Mouse (Mus musculus) myocyte (in vitro differentiated cells): ENCODE results near the gene Dnm2. TPM values are rescaled to one million over a fixed set of nuclear protein-coding genes. Genes with fewer than 3 reads are reported as not detected.

Source experiments
- H3K27me3 ChIP-seq: one replicate; pipeline ENCODE4 v1.6.1; 2011; ENCODE audit not compliant: control insufficient read depth, insufficient read depth, insufficient read length
- H3K36me3 ChIP-seq: one replicate; pipeline ENCODE4 v1.6.1; 2011; ENCODE audit not compliant: control insufficient read depth, insufficient read depth
- H3K4me2 ChIP-seq: one replicate; pipeline ENCODE4 v1.6.1; 2011; ENCODE audit warnings: low read depth, control low read depth
- H3K4me3 ChIP-seq: one replicate; pipeline ENCODE4 v1.5.1; 2011; ENCODE audit warnings: mild to moderate bottlenecking, control low read depth, moderate library complexity
- H3K79me2 ChIP-seq: one replicate; pipeline ENCODE4 v1.6.1; 2011; ENCODE audit not compliant: control insufficient read depth, insufficient read depth
- H3ac ChIP-seq: one replicate; pipeline ENCODE4 v1.6.1; 2011; ENCODE audit not compliant: control insufficient read depth, insufficient read length
- CEBPB ChIP-seq: IDR thresholded peaks from 2 replicates; pipeline ENCODE4 v1.6.1; 2011; ENCODE audit warnings: mild to moderate bottlenecking, moderate library complexity; ENCODE audit not compliant: poor library complexity, insufficient read depth, severe bottlenecking
- E2F4 ChIP-seq: IDR thresholded peaks from one replicate; pipeline ENCODE4 v1.6.1; 2011; ENCODE audit warnings: mild to moderate bottlenecking, control low read depth, moderate library complexity; ENCODE audit not compliant: insufficient read depth
- MAX ChIP-seq: IDR thresholded peaks from one replicate; pipeline ENCODE4 v1.6.1; 2011; ENCODE audit warnings: low read depth, mild to moderate bottlenecking, control low read depth
- MYOD1 ChIP-seq, 3 experiments: IDR thresholded peaks; one replicate each; pipeline ENCODE4 v1.6.1; 2011; ENCODE audit warnings: control low read depth in 2 of 3, low read depth in 2 of 3, mild to moderate bottlenecking in 2 of 3, moderate library complexity in 1 of 3; ENCODE audit not compliant: insufficient read length in 2 of 3, control insufficient read depth in 1 of 3
- MYOG ChIP-seq, 3 experiments: IDR thresholded peaks; one replicate each; pipeline ENCODE4 v1.6.1; 2011; ENCODE audit warnings: control low read depth in 2 of 3, low read depth in 2 of 3, mild to moderate bottlenecking in 2 of 3; ENCODE audit not compliant: insufficient read length in 2 of 3, control insufficient read depth in 1 of 3, insufficient read depth in 1 of 3
- POLR2A ChIP-seq: IDR thresholded peaks from one replicate; pipeline ENCODE4 v1.6.1; 2011; ENCODE audit warnings: low read depth, mild to moderate bottlenecking, control low read depth, moderate library complexity; ENCODE audit not compliant: insufficient read length
- POLR2AphosphoS2 ChIP-seq: IDR thresholded peaks from one replicate; pipeline ENCODE4 v1.6.1; 2011; ENCODE audit warnings: low read depth, control low read depth; ENCODE audit not compliant: insufficient read length
- REST ChIP-seq: IDR thresholded peaks from one replicate; pipeline ENCODE4 v1.6.1; 2011; ENCODE audit warnings: mild to moderate bottlenecking, control low read depth, moderate library complexity; ENCODE audit not compliant: insufficient read depth, insufficient read length
- SRF ChIP-seq: IDR thresholded peaks from one replicate; pipeline ENCODE4 v1.6.1; 2011; ENCODE audit warnings: low read depth; ENCODE audit not compliant: control insufficient read depth, insufficient read length
- TCF12 ChIP-seq: IDR thresholded peaks from one replicate; pipeline ENCODE4 v1.6.1; 2011; ENCODE audit warnings: mild to moderate bottlenecking, control low read depth; ENCODE audit not compliant: poor library complexity, insufficient read depth, severe bottlenecking
- TCF3 ChIP-seq: IDR thresholded peaks from one replicate; pipeline ENCODE4 v1.6.1; 2011; ENCODE audit warnings: low read depth, control low read depth; ENCODE audit not compliant: insufficient read length
- USF1 ChIP-seq: IDR thresholded peaks from one replicate; pipeline ENCODE4 v1.6.1; 2011; ENCODE audit warnings: low read depth, mild to moderate bottlenecking, control low read depth, moderate library complexity
- polyA plus RNA-seq: library from polyadenylated mRNA; unstranded; fragments of >200 nt; fragmentation: generic; extraction: Trizol; gene quantifications from one replicate; pipeline ENCODE4 v1.2.1, GENCODE M21; 2012; ENCODE audit warnings: missing spikeins

Gene Dnm2
- polyA plus RNA-seq, 1 experiment, result 157 TPM

GRCm38 (mm10) chr9:21427773-21428172 is 3.1 kb downstream of the Dnm2 start:
- Histone ChIP-seq H3K4me3 (no peak overlapping the region), H3K4me2 (peak overlapping the region; percentile 76)
- no peak for TF ChIP-seq TCF12
- TF ChIP-seq REST, result no peak
- TF ChIP-seq MAX, result no peak
- no peak for TF ChIP-seq POLR2A
- TF ChIP-seq CEBPB, result no peak
- no peak for TF ChIP-seq MYOD1 (IDR thresholded peaks at IDR 0.05; ENCODE audit: control insufficient read depth in 1 of 3, insufficient read length in 2 of 3, low read depth in 2 of 3)
- no peak for TF ChIP-seq TCF3
- no peak for TF ChIP-seq SRF
- no peak for TF ChIP-seq MYOG (IDR thresholded peaks at IDR 0.05; ENCODE audit: control insufficient read depth in 1 of 3, insufficient read depth in 1 of 3, insufficient read length in 2 of 3, low read depth in 2 of 3)

GRCm38 (mm10) chr9:21428178-21428577 is 3.5 kb downstream of the Dnm2 start:
- H3K4me2 ChIP-seq, result peak overlapping the region; percentile 76
- H3ac ChIP-seq, result no peak overlapping the region
- no peaks in the 10 kb centered on the region for H3K36me3 ChIP-seq
- no peaks in the 10 kb centered on the region for H3K27me3 ChIP-seq
- H3K4me3 ChIP-seq, result no peak overlapping the region
- no peak for TF ChIP-seq TCF12
- no peak for TF ChIP-seq MYOD1 (IDR thresholded peaks at IDR 0.05; ENCODE audit: control insufficient read depth in 1 of 3, insufficient read length in 2 of 3, low read depth in 2 of 3)
- TF ChIP-seq MAX, result no peak
- no peak for TF ChIP-seq POLR2AphosphoS2
- no peak for TF ChIP-seq TCF3
- no peak for TF ChIP-seq CEBPB
- no peak for TF ChIP-seq SRF
- TF ChIP-seq E2F4, result no peak
- no peak for TF ChIP-seq REST
- no peak for TF ChIP-seq MYOG (IDR thresholded peaks at IDR 0.05; ENCODE audit: control insufficient read depth in 1 of 3, insufficient read depth in 1 of 3, insufficient read length in 2 of 3, low read depth in 2 of 3)
- TF ChIP-seq USF1, result no peak
- TF ChIP-seq POLR2A, result no peak
- peaks cover 83% of the 10 kb centered on the region for H3K79me2 ChIP-seq

More at GRCm38 (mm10) chr9:21427773-21428172, 3.1 kb downstream of the Dnm2 start:
- Histone ChIP-seq H3ac (no peak overlapping the region), H3K79me2 (peaks cover 79% of the 10 kb centered on the region), H3K27me3 (no peaks in the 10 kb centered on the region), H3K36me3 (no peaks in the 10 kb centered on the region)

GRCm38 (mm10) chr9:21430724-21431123 is 6.0 kb downstream of the Dnm2 start:
- H3K27me3 ChIP-seq, result no peaks in the 10 kb centered on the region
- TF ChIP-seq MYOG (IDR thresholded peaks at IDR 0.05; ENCODE audit: control insufficient read depth in 1 of 3, insufficient read depth in 1 of 3, insufficient read length in 2 of 3, low read depth in 2 of 3), result no peak
- TF ChIP-seq USF1, result no peak
- no peak for TF ChIP-seq SRF
- TF ChIP-seq POLR2A, result no peak
- TF ChIP-seq MYOD1 (IDR thresholded peaks at IDR 0.05; ENCODE audit: control insufficient read depth in 1 of 3, insufficient read length in 2 of 3, low read depth in 2 of 3), result no peak
- no peak for TF ChIP-seq POLR2AphosphoS2
- no peak for TF ChIP-seq MAX
- H3K36me3 ChIP-seq, result no peaks in the 10 kb centered on the region

GRCm38 (mm10) chr9:21432066-21432465 is 7.4 kb downstream of the Dnm2 start:
- no peaks in the 10 kb centered on the region for H3K27me3 ChIP-seq
- no peak for TF ChIP-seq POLR2A
- TF ChIP-seq MYOG (IDR thresholded peaks at IDR 0.05; ENCODE audit: control insufficient read depth in 1 of 3, insufficient read depth in 1 of 3, insufficient read length in 2 of 3, low read depth in 2 of 3), result no peak
- TF ChIP-seq CEBPB, result no peak
- no peak for TF ChIP-seq SRF
- no peaks in the 10 kb centered on the region for H3K36me3 ChIP-seq
- no peak overlapping the region for H3K4me2 ChIP-seq
- H3K4me3 ChIP-seq, result no peak overlapping the region
- peaks cover 100% of the 10 kb centered on the region for H3K79me2 ChIP-seq
- no peak overlapping the region for H3ac ChIP-seq

More at GRCm38 (mm10) chr9:21430724-21431123, 6.0 kb downstream of the Dnm2 start:
- Histone ChIP-seq H3ac (no peak overlapping the region), H3K4me3 (no peak overlapping the region), H3K79me2 (peaks cover 100% of the 10 kb centered on the region), H3K4me2 (no peak overlapping the region)

- H3K27me3 ChIP-seq, result no peaks in the 10 kb centered on the region
- TF ChIP-seq MAX (no peak), TCF3 (no peak), CEBPB (no peak), MYOD1 (IDR thresholded peaks at IDR 0.05; ENCODE audit: control insufficient read depth in 1 of 3, insufficient read length in 2 of 3, low read depth in 2 of 3) (no peak), REST (no peak), TCF12 (no peak), E2F4 (no peak), MYOG (IDR thresholded peaks at IDR 0.05; ENCODE audit: control insufficient read depth in 1 of 3, insufficient read depth in 1 of 3, insufficient read length in 2 of 3, low read depth in 2 of 3) (no peak)
Observed at GRCm38 (mm10) chr9:21433766-21434165, 9.1 kb downstream of the Dnm2 start.

More at GRCm38 (mm10) chr9:21433766-21434165, 9.1 kb downstream of the Dnm2 start:
- no peak overlapping the region for H3K4me3 ChIP-seq
- H3K36me3 ChIP-seq, result no peaks in the 10 kb centered on the region
- H3K4me2 ChIP-seq, result no peak overlapping the region
- H3K79me2 ChIP-seq, result peaks cover 100% of the 10 kb centered on the region
- H3ac ChIP-seq, result no peak overlapping the region
